Mouse (Mus musculus) embryonic fibroblast, embryonic 13.5 days (primary cell): ENCODE data around the gene Ugt1a8.

Experiments
- CTCF ChIP-seq: IDR thresholded peaks from 2 replicates; pipeline ENCODE4 v1.5.1; 2011; ENCODE audit warnings: mild to moderate bottlenecking, control low read depth, low read length, moderate library complexity, borderline replicate concordance; ENCODE audit not compliant: insufficient read depth
- POLR2A ChIP-seq: IDR thresholded peaks from 2 replicates; pipeline ENCODE4 v1.6.1; 2011; ENCODE audit warnings: low read depth, mild to moderate bottlenecking, control low read depth, low read length, moderate library complexity

- TF ChIP-seq CTCF (no peak), POLR2A (no peak)
Observed at GRCm38 (mm10) chr1:88200456-88200855, 112.8 kb downstream of the Ugt1a8 start, which contains the start of gene Ugt1a2.
